Mouse (Mus musculus) heart, postnatal 0 days (tissue): ENCODE data around the gene Sf3a1. TPM values are rescaled to one million over a fixed set of nuclear protein-coding genes. Genes with fewer than 3 reads are reported as not detected.

ENCODE experiments used
- ATAC-seq: fragments of 200-750 bp; cut with Nextera tagmentation; 2 replicates; pipeline ENCODE4 v1.8.0; 2017; ENCODE audit warnings: low read depth, moderate number of reproducible peaks, moderate library complexity; ENCODE audit not compliant: insufficient read depth
- DNase-seq: peaks from one replicate; pipeline ENCODE4 v3.0.0-alpha.2; 2016; ENCODE audit warnings: low spot score
- H3K27ac ChIP-seq: fragments of 300-500 bp; sonication (generic); 2 replicates; pipeline ENCODE4 v1.5.1; 2014; ENCODE audit warnings: low read depth, mild to moderate bottlenecking
- H3K27me3 ChIP-seq: fragments of 300-500 bp; sonication (generic); 2 replicates; pipeline ENCODE4 v1.6.1; 2014; ENCODE audit warnings: low read length, mixed read lengths; ENCODE audit not compliant: control insufficient read depth, insufficient read depth
- H3K36me3 ChIP-seq: fragments of 300-500 bp; sonication (generic); replicated peaks from 2 replicates; pipeline ENCODE4 v1.6.1; 2014; ENCODE audit warnings: low read length, mixed read lengths; ENCODE audit not compliant: control insufficient read depth, insufficient read depth
- H3K4me1 ChIP-seq: fragments of 300-500 bp; sonication (generic); 2 replicates; pipeline ENCODE4 v1.6.1; 2014; ENCODE audit warnings: antibody characterized with exemption; ENCODE audit not compliant: control insufficient read depth, insufficient read depth
- H3K4me2 ChIP-seq: fragments of 300-500 bp; sonication (generic); 2 replicates; pipeline ENCODE4 v1.6.1; 2014; ENCODE audit warnings: low read depth, mild to moderate bottlenecking, low read length, moderate library complexity
- H3K4me3 ChIP-seq: fragments of 300-500 bp; sonication (generic); 2 replicates; pipeline ENCODE4 v1.5.1; 2014; ENCODE audit warnings: low read depth, low read length
- H3K9ac ChIP-seq: fragments of 300-500 bp; sonication (generic); replicated peaks from 2 replicates; pipeline ENCODE4 v1.6.1; 2014; ENCODE audit warnings: low read depth, low read length, mixed read lengths
- H3K9me3 ChIP-seq: fragments of 300-500 bp; sonication (generic); replicated peaks from 2 replicates; pipeline ENCODE4 v1.6.1; 2016; ENCODE audit warnings: low read length; ENCODE audit not compliant: control insufficient read depth
- CTCF ChIP-seq: IDR thresholded peaks from 2 replicates; pipeline ENCODE4 v1.5.1; 2016; ENCODE audit warnings: antibody characterized with exemption, control low read depth, low read depth
- EP300 ChIP-seq: IDR thresholded peaks from 2 replicates; pipeline ENCODE4 v1.6.1; 2016; ENCODE audit warnings: antibody characterized with exemption, low read depth
- WGBS: fragments of 180-500 bp; shearing (Covaris S2); extraction: QIAGEN DNeasy Blood & Tissue Kit; methylation state at CpG from one replicate; pipeline ENCODE4 v1.1.7; 2014; 5-methylcytosine and 5-hydroxymethylcytosine counted together
- polyA plus RNA-seq: library from polyadenylated mRNA; unstranded; fragments of >200 nt; fragmentation: Nextera tagmentation; extraction: Ambion mirVana; gene quantifications from 2 replicates; pipeline ENCODE4 v1.2.1, GENCODE M21; 2015
- total RNA-seq: library from RNA; depleted of rRNA; stranded (reverse); fragments of >200 nt; gene quantifications from 2 replicates; pipeline ENCODE4 v1.2.3, GENCODE M21; 2014; ENCODE audit warnings: low replicate concordance

Gene Sf3a1
- total and polyA plus RNA-seq, 2 experiments from 2014 or later: 14.0 to 16.7 TPM

GRCm38 (mm10) chr11:4133450-4133849, 26.7 kb upstream of the Sf3a1 start:
- peaks cover 9% of the 10 kb centered on the region; the same call in 1 of the 2 replicates for H3K36me3 ChIP-seq
- TF ChIP-seq EP300 (no peak), CTCF (peak; percentile 49)
- DNase-seq: no peak
- 44% methylated on average over 3 of the region's 3 CpGs for WGBS
- no peak overlapping the region for H3K4me2 ChIP-seq
- no peak overlapping the region for H3K27ac ChIP-seq
- H3K4me1 ChIP-seq: 0 out of 2 replicates have a peak, but pooled peaks cover 6% of the 10 kb centered on the region
- 0 out of 2 replicates have a peak, but pooled peaks cover 4% of the 10 kb centered on the region for H3K9me3 ChIP-seq
- no peak overlapping the region for H3K9ac ChIP-seq
- H3K27me3 ChIP-seq: no peaks in the 10 kb centered on the region
- ATAC-seq: no peak
- H3K4me3 ChIP-seq: no peak overlapping the region

- ATAC-seq (no peak), DNase-seq (no peak)
- Histone ChIP-seq H3K36me3 (peaks cover 15% of the 10 kb centered on the region), H3K9me3 (0 out of 2 replicates have a peak, but pooled peaks cover 4% of the 10 kb centered on the region), H3K4me3 (no peak overlapping the region), H3K9ac (no peak overlapping the region), H3K4me2 (no peak overlapping the region), H3K27me3 (no peaks in the 10 kb centered on the region), H3K4me1 (0 out of 2 replicates have a peak, but pooled peaks cover 6% of the 10 kb centered on the region), H3K27ac (no peak overlapping the region)
- TF ChIP-seq EP300 (no peak), CTCF (no peak)
- 53% methylated on average over 6 of the region's 6 CpGs for WGBS
Measured at GRCm38 (mm10) chr11:4134400-4134799, 25.8 kb upstream of the Sf3a1 start.

- H3K9ac ChIP-seq: peak within 1 kb of the TSS; percentile 92
- peak; percentile 61 for TF ChIP-seq CTCF
- no peak for TF ChIP-seq EP300
- H3K4me1 ChIP-seq: 0 out of 2 replicates have a peak, but pooled peaks cover 6% of the 10 kb centered on the region
- peaks cover 24% of the 10 kb centered on the region for H3K36me3 ChIP-seq
- peak within 1 kb of the TSS; percentile 83 for H3K4me2 ChIP-seq
- 0 out of 2 replicates have a peak, but pooled peaks cover 4% of the 10 kb centered on the region for H3K9me3 ChIP-seq
- WGBS: 2% methylated on average over 59 of the region's 66 CpGs
- ATAC-seq: peak; percentile 94
- peak; percentile 86 for DNase-seq
- H3K27ac ChIP-seq: peak within 1 kb of the TSS; percentile 86
- H3K4me3 ChIP-seq: peak within 1 kb of the TSS; percentile 92
- H3K27me3 ChIP-seq: no peaks in the 10 kb centered on the region
Measured at GRCm38 (mm10) chr11:4134986-4135935, 24.9 kb upstream of the Sf3a1 start, which contains the start of gene Rnf215. Gene Rnf215 (plus strand): TSS chr11:4135202.

GRCm38 (mm10) chr11:4138964-4139363, 21.2 kb upstream of the Sf3a1 start:
- 80% methylated on average over 2 of the region's 2 CpGs for WGBS
- Histone ChIP-seq H3K27me3 (no peaks in the 10 kb centered on the region), H3K4me3 (no peak overlapping the region), H3K4me1 (0 out of 2 replicates have a peak, but pooled peaks cover 6% of the 10 kb centered on the region), H3K9ac (no peak overlapping the region), H3K9me3 (no peaks in the 10 kb centered on the region), H3K36me3 (peaks cover 60% of the 10 kb centered on the region), H3K27ac (no peak overlapping the region), H3K4me2 (no peak overlapping the region)
- DNase-seq (no peak), ATAC-seq (no peak)
- TF ChIP-seq EP300 (no peak), CTCF (no peak)

GRCm38 (mm10) chr11:4141505-4141904, 18.6 kb upstream of the Sf3a1 start:
- Histone ChIP-seq H3K36me3 (peaks cover 66% of the 10 kb centered on the region), H3K9ac (no peak overlapping the region), H3K27me3 (no peaks in the 10 kb centered on the region), H3K9me3 (no peaks in the 10 kb centered on the region), H3K4me1 (no peaks in the 10 kb centered on the region), H3K4me2 (no peak overlapping the region), H3K27ac (no peak overlapping the region), H3K4me3 (no peak overlapping the region)
- DNase-seq (no peak), ATAC-seq (no peak)
- no peak for TF ChIP-seq CTCF
- no peak for TF ChIP-seq EP300
